Mouse (Mus musculus): ENCODE measurements at regions not wholly inside any gene's neighbourhood (a gene's known extent, or its start where the extent isn't known, plus 50 kb on each side); places are given as distances from the start of the nearest gene placed in this dataset.

GRCm38 (mm10) chr5:47921731-47922130, 61.2 kb upstream of the Slit2 start:
- DNase-seq (ENCODE audit: low spot score): no peak

- peak; percentile 25 for DNase-seq (ENCODE audit: low spot score)
Observed at GRCm38 (mm10) chr5:47930234-47930633, 52.7 kb upstream of the Slit2 start.
